Mouse (Mus musculus): Measurements from ENCODE around the gene Ugt2b36. TPM values are rescaled to one million over a fixed set of nuclear protein-coding genes. Genes with fewer than 3 reads are reported as not detected.

The Ugt2b36 gene
- not detected for polyA plus RNA-seq (2015; fragmentation: Illumina TruSeq; extraction: RNeasy Lipid Tissue Mini Kit (QIAGEN cat#74804); ENCODE audit: insufficient read depth, low replicate concordance)

DNA sequence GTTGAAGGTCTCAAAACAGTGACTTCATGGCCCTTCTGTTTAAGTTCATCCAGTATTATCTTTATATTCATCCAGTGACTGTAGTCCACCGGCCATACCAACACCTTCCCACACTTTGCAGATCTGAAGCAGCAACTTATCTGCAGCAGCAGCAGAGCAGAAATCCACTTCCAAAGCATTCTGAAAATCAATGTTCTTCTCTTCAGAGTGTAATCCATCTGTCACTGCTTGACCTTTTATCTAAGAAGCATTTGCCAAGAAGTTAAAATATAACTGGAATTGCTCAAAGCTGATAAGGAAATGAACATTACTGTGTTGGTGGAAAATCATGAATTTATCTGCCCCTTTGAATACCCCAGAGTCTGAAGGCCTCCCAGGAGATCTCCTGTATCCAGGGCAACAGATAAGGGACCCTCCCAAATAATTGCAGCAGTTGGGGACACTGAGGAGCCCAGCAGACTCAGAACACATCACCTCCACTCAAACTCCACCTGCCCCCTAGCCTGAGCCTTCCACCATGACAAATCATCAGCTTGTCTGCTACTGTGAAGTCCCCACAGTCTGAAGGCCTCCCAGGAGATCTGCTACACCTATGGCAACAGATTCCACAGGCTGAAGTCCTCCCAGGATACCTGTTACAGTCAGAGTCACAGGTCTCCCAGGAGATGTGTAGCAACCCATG is at the start of gene Ugt2b36:
Ugt2b36 (minus strand) TSS at position 210 of the 682 bp plus-strand sequence.

GRCm38 (mm10) chr5:87140196-87140595 is 47.8 kb upstream of the Ugt2b36 start, which contains the start of gene Ugt2b5:
Gene Ugt2b5, minus strand, starts transcription at chr5:87140318.

Other genes starting within 250 kb of the Ugt2b36 start
- gene Ugt2b34, start 185.6 kb downstream of the Ugt2b36 start, polyA plus RNA-seq (2015; fragmentation: Illumina TruSeq; extraction: RNeasy Lipid Tissue Mini Kit (QIAGEN cat#74804); ENCODE audit: insufficient read depth, low replicate concordance): not detected
- not detected for gene Ugt2b1, start 166.0 kb downstream of the Ugt2b36 start, polyA plus RNA-seq (2015; fragmentation: Illumina TruSeq; extraction: RNeasy Lipid Tissue Mini Kit (QIAGEN cat#74804); ENCODE audit: insufficient read depth, low replicate concordance)
- gene Ugt2b35, start 91.7 kb downstream of the Ugt2b36 start, polyA plus RNA-seq (2015; fragmentation: Illumina TruSeq; extraction: RNeasy Lipid Tissue Mini Kit (QIAGEN cat#74804); ENCODE audit: insufficient read depth, low replicate concordance): not detected
- gene Ugt2b5, start 47.8 kb upstream of the Ugt2b36 start, polyA plus RNA-seq (2015; fragmentation: Illumina TruSeq; extraction: RNeasy Lipid Tissue Mini Kit (QIAGEN cat#74804); ENCODE audit: insufficient read depth, low replicate concordance): not detected
- gene Ugt2b37, start 162.2 kb upstream of the Ugt2b36 start, polyA plus RNA-seq (2015; fragmentation: Illumina TruSeq; extraction: RNeasy Lipid Tissue Mini Kit (QIAGEN cat#74804); ENCODE audit: insufficient read depth, low replicate concordance): not detected
- gene Ugt2a3, start 244.6 kb upstream of the Ugt2b36 start, polyA plus RNA-seq (2015; fragmentation: Illumina TruSeq; extraction: RNeasy Lipid Tissue Mini Kit (QIAGEN cat#74804); ENCODE audit: insufficient read depth, low replicate concordance): not detected